Mouse (Mus musculus) midbrain, embryonic 15.5 days (tissue): ENCODE measurements at regions not wholly inside any gene's neighbourhood (a gene's known extent, or its start where the extent isn't known, plus 50 kb on each side); places are given as distances from the start of the nearest gene placed in this dataset.

ENCODE experiments used
- ATAC-seq: fragments of 200-750 bp; cut with Nextera tagmentation; replicated peaks from 2 replicates; pipeline ENCODE4 v1.8.0; 2017; ENCODE audit warnings: moderate TSS enrichment
- H3K27ac ChIP-seq: fragments of 300-500 bp; sonication (generic); 2 replicates; pipeline ENCODE4 v1.5.1; 2015; ENCODE audit warnings: mild to moderate bottlenecking, inconsistent platforms
- H3K27me3 ChIP-seq: fragments of 300-500 bp; sonication (generic); replicated peaks from 2 replicates; pipeline ENCODE4 v1.6.1; 2015; ENCODE audit warnings: inconsistent platforms
- H3K36me3 ChIP-seq: fragments of 300-500 bp; sonication (generic); replicated peaks from 2 replicates; pipeline ENCODE4 v1.6.1; 2015; ENCODE audit warnings: inconsistent platforms
- H3K4me1 ChIP-seq: fragments of 300-500 bp; sonication (generic); 2 replicates; pipeline ENCODE4 v1.6.1; 2015; ENCODE audit warnings: inconsistent platforms
- H3K4me2 ChIP-seq: fragments of 300-500 bp; sonication (generic); 2 replicates; pipeline ENCODE4 v1.6.1; 2015; ENCODE audit warnings: inconsistent platforms, mild to moderate bottlenecking, moderate library complexity
- H3K4me3 ChIP-seq: fragments of 300-500 bp; sonication (generic); 2 replicates; pipeline ENCODE4 v1.5.1; 2015; ENCODE audit warnings: mild to moderate bottlenecking, inconsistent platforms
- H3K9ac ChIP-seq: fragments of 300-500 bp; sonication (generic); 2 replicates; pipeline ENCODE4 v1.6.1; 2015; ENCODE audit warnings: mild to moderate bottlenecking, inconsistent platforms
- H3K9me3 ChIP-seq: fragments of 300-500 bp; sonication (generic); 2 replicates; pipeline ENCODE4 v1.6.1; 2016; ENCODE audit warnings: inconsistent platforms
- WGBS: fragments of 180-500 bp; shearing (Covaris S2); methylation state at CpG from one replicate; pipeline ENCODE4 v1.1.7; 2015; ENCODE audit warnings: mixed read lengths; 5-methylcytosine and 5-hydroxymethylcytosine counted together

GRCm38 (mm10) chr1:72963449-72963848, 52.3 kb downstream of the Tnp1 start:
- Histone ChIP-seq H3K4me2 (no peak overlapping the region), H3K4me1 (peaks cover 5% of the 10 kb centered on the region; the same call in 1 of the 2 replicates), H3K9ac (no peak overlapping the region), H3K4me3 (no peak overlapping the region), H3K27ac (no peak overlapping the region), H3K27me3 (no peaks in the 10 kb centered on the region), H3K9me3 (no peaks in the 10 kb centered on the region), H3K36me3 (no peaks in the 10 kb centered on the region)
- ATAC-seq, result peak; percentile 69; the same call in 1 of the 2 replicates
- WGBS, result 31% methylated on average over 7 of the region's 7 CpGs

GRCm38 (mm10) chr1:72960241-72960653, 55.5 kb downstream of the Tnp1 start:
- ATAC-seq, result no peak
- H3K9ac ChIP-seq, result no peak overlapping the region
- no peak overlapping the region for H3K4me3 ChIP-seq
- H3K27ac ChIP-seq, result no peak overlapping the region
- 11% methylated on average over 4 of the region's 4 CpGs for WGBS
- no peak overlapping the region for H3K4me2 ChIP-seq
- no peaks in the 10 kb centered on the region for H3K36me3 ChIP-seq
- no peaks in the 10 kb centered on the region for H3K27me3 ChIP-seq
- H3K4me1 ChIP-seq, result peaks cover 5% of the 10 kb centered on the region; the same call in 1 of the 2 replicates
- H3K9me3 ChIP-seq, result no peaks in the 10 kb centered on the region

GRCm38 (mm10) chr1:72955387-72955786, 60.3 kb downstream of the Tnp1 start:
- Histone ChIP-seq H3K27me3 (no peaks in the 10 kb centered on the region), H3K4me3 (no peak overlapping the region), H3K4me2 (no peak overlapping the region), H3K36me3 (no peaks in the 10 kb centered on the region), H3K4me1 (no peaks in the 10 kb centered on the region), H3K9ac (no peak overlapping the region), H3K9me3 (no peaks in the 10 kb centered on the region), H3K27ac (no peak overlapping the region)
- ATAC-seq, result no peak
- 88% methylated on average over 2 of the region's 2 CpGs for WGBS

GRCm38 (mm10) chr1:72952896-72953295, 62.8 kb downstream of the Tnp1 start:
- Histone ChIP-seq H3K4me3 (no peak overlapping the region), H3K36me3 (no peaks in the 10 kb centered on the region), H3K4me2 (no peak overlapping the region), H3K27me3 (no peaks in the 10 kb centered on the region), H3K9me3 (no peaks in the 10 kb centered on the region), H3K9ac (no peak overlapping the region), H3K4me1 (no peaks in the 10 kb centered on the region), H3K27ac (no peak overlapping the region)
- WGBS, result 55% methylated on average over 6 of the region's 6 CpGs
- no peak for ATAC-seq

- Histone ChIP-seq H3K4me3 (no peak overlapping the region), H3K27ac (no peak overlapping the region), H3K4me2 (no peak overlapping the region), H3K9ac (no peak overlapping the region), H3K9me3 (no peaks in the 10 kb centered on the region), H3K4me1 (no peaks in the 10 kb centered on the region), H3K36me3 (no peaks in the 10 kb centered on the region), H3K27me3 (no peaks in the 10 kb centered on the region)
- 79% methylated on average over 7 of the region's 7 CpGs for WGBS
- ATAC-seq, result no peak
These were observed 63.9 kb downstream of the Tnp1 start for GRCm38 (mm10) chr1:72951802-72952201.

- no peak for ATAC-seq
- no peaks in the 10 kb centered on the region for H3K36me3 ChIP-seq
- no peak overlapping the region for H3K4me3 ChIP-seq
- H3K27ac ChIP-seq, result no peak overlapping the region
- H3K4me1 ChIP-seq, result 0 out of 2 replicates have a peak, but pooled peaks cover under 1% of the 10 kb centered on the region
- no peaks in the 10 kb centered on the region for H3K9me3 ChIP-seq
- 84% methylated on average over 7 of the region's 7 CpGs for WGBS
- no peaks in the 10 kb centered on the region; the same call in 1 of the 2 replicates for H3K27me3 ChIP-seq
- no peak overlapping the region for H3K9ac ChIP-seq
- no peak overlapping the region for H3K4me2 ChIP-seq
These were observed 64.3 kb downstream of the Tnp1 start for GRCm38 (mm10) chr1:72951365-72951764.

- no peak overlapping the region for H3K27ac ChIP-seq
- no peaks in the 10 kb centered on the region; the same call in none of the 2 replicates for H3K27me3 ChIP-seq
- ATAC-seq, result no peak
- no peaks in the 10 kb centered on the region for H3K9me3 ChIP-seq
- WGBS, result 18% methylated on average over 4 of the region's 4 CpGs
- H3K4me3 ChIP-seq, result no peak overlapping the region
- no peaks in the 10 kb centered on the region for H3K36me3 ChIP-seq
- H3K9ac ChIP-seq, result no peak overlapping the region
- H3K4me2 ChIP-seq, result no peak overlapping the region
- peaks cover 15% of the 10 kb centered on the region for H3K4me1 ChIP-seq
These were observed 69.5 kb downstream of the Tnp1 start for GRCm38 (mm10) chr1:72946235-72946634.

- 0 out of 2 replicates have a peak, but pooled peaks have one; percentile 52 for ATAC-seq
- no peaks in the 10 kb centered on the region; the same call in none of the 2 replicates for H3K27me3 ChIP-seq
- no peak overlapping the region for H3K27ac ChIP-seq
- H3K4me1 ChIP-seq, result peaks cover 15% of the 10 kb centered on the region
- no peak overlapping the region for H3K4me3 ChIP-seq
- H3K9ac ChIP-seq, result no peak overlapping the region
- H3K4me2 ChIP-seq, result peak overlapping the region; percentile 35
- H3K36me3 ChIP-seq, result no peaks in the 10 kb centered on the region
- no peaks in the 10 kb centered on the region for H3K9me3 ChIP-seq
- whole genome bisulfite sequencing, result 15% methylated on average over 9 of the region's 9 CpGs
These were observed 70.0 kb downstream of the Tnp1 start for GRCm38 (mm10) chr1:72945750-72946102.

- peaks cover 15% of the 10 kb centered on the region for H3K4me1 ChIP-seq
- 9% methylated on average over 21 of the region's 21 CpGs for whole genome bisulfite sequencing
- no peak overlapping the region for H3K4me3 ChIP-seq
- ATAC-seq, result 0 out of 2 replicates have a peak, but pooled peaks have one; percentile 33
- no peak overlapping the region for H3K27ac ChIP-seq
- H3K9ac ChIP-seq, result no peak overlapping the region
- no peaks in the 10 kb centered on the region; the same call in none of the 2 replicates for H3K27me3 ChIP-seq
- no peaks in the 10 kb centered on the region for H3K36me3 ChIP-seq
- peak overlapping the region; percentile 35 for H3K4me2 ChIP-seq
- H3K9me3 ChIP-seq, result no peaks in the 10 kb centered on the region
These were observed 70.4 kb upstream of the Igfbp5 start for GRCm38 (mm10) chr1:72944805-72945749.

- no peak overlapping the region for H3K4me2 ChIP-seq
- 51% methylated on average over 3 of the region's 3 CpGs for WGBS
- H3K27me3 ChIP-seq, result no peaks in the 10 kb centered on the region; the same call in none of the 2 replicates
- no peak overlapping the region for H3K4me3 ChIP-seq
- H3K36me3 ChIP-seq, result no peaks in the 10 kb centered on the region
- no peak overlapping the region for H3K27ac ChIP-seq
- ATAC-seq, result no peak
- no peaks in the 10 kb centered on the region for H3K9me3 ChIP-seq
- H3K9ac ChIP-seq, result no peak overlapping the region
- peaks cover 15% of the 10 kb centered on the region for H3K4me1 ChIP-seq
These were observed 69.5 kb upstream of the Igfbp5 start for GRCm38 (mm10) chr1:72944221-72944620.

GRCm38 (mm10) chr1:72943082-72943481, 68.4 kb upstream of the Igfbp5 start:
- peaks cover 15% of the 10 kb centered on the region for H3K4me1 ChIP-seq
- no peaks in the 10 kb centered on the region; the same call in none of the 2 replicates for H3K27me3 ChIP-seq
- 90% methylated on average over 1 of the region's 1 CpGs for WGBS
- no peak for ATAC-seq
- no peak overlapping the region for H3K27ac ChIP-seq
- no peak overlapping the region for H3K4me3 ChIP-seq
- no peak overlapping the region for H3K4me2 ChIP-seq
- no peaks in the 10 kb centered on the region for H3K36me3 ChIP-seq
- H3K9me3 ChIP-seq, result no peaks in the 10 kb centered on the region
- no peak overlapping the region for H3K9ac ChIP-seq

- Histone ChIP-seq H3K9ac (no peak overlapping the region), H3K4me3 (no peak overlapping the region), H3K27me3 (no peaks in the 10 kb centered on the region; the same call in none of the 2 replicates), H3K36me3 (no peaks in the 10 kb centered on the region), H3K4me2 (no peak overlapping the region), H3K4me1 (peaks cover 15% of the 10 kb centered on the region), H3K27ac (no peak overlapping the region), H3K9me3 (no peaks in the 10 kb centered on the region)
- WGBS, result 80% methylated on average over 9 of the region's 9 CpGs
- no peak for ATAC-seq
These were observed 67.7 kb upstream of the Igfbp5 start for GRCm38 (mm10) chr1:72942351-72942750.
